ENCODE assay signal across 19 mouse cellular contexts in the genomic region with DNA sequence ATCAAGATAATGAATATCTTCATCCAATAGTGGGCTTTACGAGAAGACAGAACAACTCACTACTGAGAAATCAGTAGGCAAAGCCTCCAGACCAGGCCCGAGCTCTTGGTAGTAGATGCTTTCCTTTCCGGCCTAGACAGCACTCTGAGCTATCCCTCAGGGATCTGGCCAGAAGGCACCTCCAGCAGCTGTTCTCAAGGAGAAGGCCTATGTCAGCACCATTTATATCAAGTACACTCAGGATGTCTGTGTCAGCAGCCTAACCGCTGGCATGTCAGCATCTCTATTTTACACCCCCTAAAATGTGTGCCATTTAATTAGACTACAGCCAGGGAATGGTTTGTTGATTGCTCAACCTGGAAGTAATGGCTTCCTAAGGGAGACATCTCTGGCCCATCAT.
"Had no signal": no experiment of that assay in that cellular context is flagged by ENCODE, and none has a peak within 500 bp of the region (broad histone marks: within the 10 kb centered on the region; RNA-seq: fewer than 3 reads in every experiment).

No protein-coding gene starts in this region.

- H3K9ac ChIP-seq: liver, embryonic 14.5 days; lung, embryonic 15.5 days; midbrain, embryonic 12.5 days; neural tube, embryonic 12.5 days; stomach, embryonic 15.5 days had no signal

- DNase-seq: lung, adult 2 months; lung, postnatal 10 days; lung, postnatal 4 days; midbrain, embryonic 14.5 days; retina, postnatal 1 day; right cerebral cortex, postnatal 14 days; thymus, adult 2 months; thymus, postnatal 25 days; thymus, postnatal 4 days had no signal

- H3K36me3 ChIP-seq: lung, embryonic 15.5 days; midbrain, embryonic 10.5 days; midbrain, embryonic 12.5 days; neural tube, embryonic 12.5 days; stomach, embryonic 15.5 days had no signal

- H3K9me3 ChIP-seq: lung, embryonic 15.5 days; midbrain, embryonic 10.5 days; midbrain, embryonic 12.5 days; neural tube, embryonic 12.5 days; stomach, embryonic 15.5 days had no signal

- H3K4me1 ChIP-seq: lung, embryonic 15.5 days; midbrain, embryonic 12.5 days; neural tube, embryonic 12.5 days; stomach, embryonic 15.5 days had no signal

- H3K4me3 ChIP-seq: lung, embryonic 15.5 days; midbrain, embryonic 10.5 days; midbrain, embryonic 12.5 days; myocyte; neural tube, embryonic 12.5 days; stomach, embryonic 15.5 days had no signal

- H3K27me3 ChIP-seq: lung, embryonic 15.5 days; midbrain, embryonic 12.5 days; neural tube, embryonic 12.5 days; stomach, embryonic 15.5 days had no signal

- H3K27ac ChIP-seq: liver, embryonic 14.5 days; lung, embryonic 15.5 days; midbrain, embryonic 10.5 days; midbrain, embryonic 12.5 days; neural tube, embryonic 12.5 days; stomach, embryonic 15.5 days; stomach, postnatal 0 days had no signal

- ATAC-seq: midbrain, embryonic 16.5 days had no signal

- H3K4me2 ChIP-seq: liver, embryonic 11.5 days; lung, embryonic 15.5 days; midbrain, embryonic 12.5 days; neural tube, embryonic 12.5 days; stomach, embryonic 15.5 days had no signal
